Mouse (Mus musculus) brain, embryonic 14.5 days (tissue): ENCODE measurements around the gene Stk4.

Experiments
- CTCF ChIP-seq: fragments of 200-500 bp; IDR thresholded peaks from 2 replicates; pipeline ENCODE4 v1.5.1; 2012; ENCODE audit warnings: inconsistent platforms, mild to moderate bottlenecking, moderate library complexity, borderline replicate concordance; ENCODE audit not compliant: insufficient read depth, insufficient read length; ENCODE audit errors: extremely low read depth
- POLR2A ChIP-seq: fragments of 200-500 bp; IDR thresholded peaks from 2 replicates; pipeline ENCODE4 v1.6.1; 2012; ENCODE audit warnings: mild to moderate bottlenecking, inconsistent platforms, borderline replicate concordance; ENCODE audit not compliant: poor library complexity, insufficient read depth, insufficient read length, severe bottlenecking; ENCODE audit errors: extremely low read depth

GRCm38 (mm10) chr2:164135367-164135766 is 65.2 kb downstream of the Stk4 start:
- TF ChIP-seq CTCF (no peak), POLR2A (no peak)
